Mouse (Mus musculus) bone marrow, adult 2 months (tissue): ENCODE measurements around the gene Tet3. TPM values are rescaled to one million over a fixed set of nuclear protein-coding genes. Genes with fewer than 3 reads are reported as not detected.

ENCODE experiments used
- H3K27ac ChIP-seq: fragments of 200-500 bp; 2 replicates; pipeline ENCODE4 v1.5.1; 2012; ENCODE audit warnings: low read depth, mild to moderate bottlenecking, control low read depth, inconsistent platforms, low read length; ENCODE audit not compliant: control insufficient read depth, poor library complexity, insufficient read depth
- H3K4me1 ChIP-seq: fragments of 200-500 bp; 2 replicates; pipeline ENCODE4 v1.6.1; 2011; ENCODE audit warnings: low read length; ENCODE audit not compliant: control insufficient read depth, insufficient read depth
- H3K4me3 ChIP-seq: fragments of 200-500 bp; replicated peaks from 2 replicates; pipeline ENCODE3; 2011; ENCODE audit warnings: mild to moderate bottlenecking, low read depth, low read length, control low read depth; ENCODE audit not compliant: control insufficient read depth
- CTCF ChIP-seq: fragments of 200-500 bp; IDR thresholded peaks from 2 replicates; pipeline ENCODE4 v1.5.1; 2011; ENCODE audit warnings: low read length, control low read depth; ENCODE audit not compliant: control insufficient read depth, insufficient read depth
- POLR2A ChIP-seq: fragments of 200-500 bp; IDR thresholded peaks from 2 replicates; pipeline ENCODE4 v1.6.1; 2011; ENCODE audit warnings: low read depth, mild to moderate bottlenecking, control low read depth, low read length, borderline replicate concordance; ENCODE audit not compliant: control insufficient read depth
- WGBS: fragments of 180-500 bp; shearing (Covaris S2); methylation state at CpG from one replicate; pipeline ENCODE4 v1.1.7; 2018; 5-methylcytosine and 5-hydroxymethylcytosine counted together
- polyA plus RNA-seq: library from polyadenylated mRNA; stranded (reverse); fragments of >200 nt; gene quantifications from 2 replicates; pipeline ENCODE4 v1.2.4, GENCODE M21; 2011; ENCODE audit warnings: low replicate concordance; ENCODE audit not compliant: missing spikeins, insufficient read depth, insufficient read length

Tet3 gene
- polyA plus RNA-seq, 1 experiment: 35.7 TPM

DNA sequence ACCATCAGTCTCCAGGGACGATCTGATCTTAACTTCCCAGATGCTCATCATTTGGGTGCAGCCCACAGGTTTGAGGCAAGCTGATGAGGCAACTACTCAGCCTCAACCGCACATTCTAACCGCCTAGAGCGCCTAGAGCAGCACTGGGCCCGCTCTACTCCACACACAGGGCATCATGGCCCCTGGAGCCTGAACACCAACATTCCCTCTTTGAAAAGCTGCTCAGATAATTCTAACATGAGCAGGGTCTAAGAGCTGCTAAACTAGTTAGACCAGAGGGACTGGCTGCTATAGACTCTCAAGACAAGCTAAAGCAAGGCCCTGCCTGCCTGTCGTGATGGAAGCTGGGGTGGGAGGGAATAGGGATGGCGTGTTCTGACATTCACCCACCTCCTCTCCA lies 25.9 kb downstream of the Tet3 start:
- no peak for TF ChIP-seq POLR2A
- no peak for TF ChIP-seq CTCF
- H3K4me3 ChIP-seq: no peak overlapping the region
- 58% methylated on average over 7 of the region's 7 CpGs for WGBS
- no peak overlapping the region for H3K27ac ChIP-seq
- H3K4me1 ChIP-seq: no peaks in the 10 kb centered on the region; the same call in 1 of the 2 replicates

DNA sequence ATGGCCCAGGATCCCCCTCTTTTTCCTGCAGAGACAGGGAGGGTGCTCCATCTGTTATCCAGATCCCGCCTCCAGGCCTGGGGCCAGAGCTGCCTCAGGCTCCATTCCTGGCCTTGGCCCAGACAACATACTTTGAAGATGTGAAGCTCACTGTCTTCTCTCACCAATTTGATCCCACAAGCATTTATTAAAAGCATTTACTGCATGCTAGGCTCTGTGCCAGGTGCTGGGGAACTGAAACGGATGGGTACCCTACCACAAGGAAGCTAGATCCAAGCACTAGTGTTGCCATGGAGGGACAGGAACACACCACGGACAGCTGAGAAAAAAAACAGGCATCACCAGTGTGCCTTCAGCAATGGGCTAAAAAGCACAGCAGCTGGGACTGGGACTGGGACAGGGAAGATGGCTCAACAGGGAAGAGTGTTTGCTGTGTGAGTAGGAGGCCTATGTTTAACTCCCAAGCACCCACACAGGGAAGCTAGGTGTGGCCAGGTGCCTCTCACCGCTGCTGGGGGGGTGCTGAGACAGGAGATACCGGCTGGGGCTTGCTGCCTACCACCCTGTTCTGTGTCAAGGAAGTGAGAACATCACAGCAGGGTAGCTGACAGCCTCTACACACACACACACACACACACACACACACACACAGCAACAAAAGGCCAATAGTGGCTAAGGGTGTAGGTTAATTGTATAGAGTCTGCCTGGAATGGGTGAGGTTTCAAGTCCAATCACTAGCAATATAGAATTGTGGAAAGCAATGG lies 30.7 kb downstream of the Tet3 start:
- Histone ChIP-seq H3K27ac (no peak overlapping the region), H3K4me1 (no peaks in the 10 kb centered on the region; the same call in 1 of the 2 replicates), H3K4me3 (no peak overlapping the region)
- no peak for TF ChIP-seq POLR2A
- no peak for TF ChIP-seq CTCF
- WGBS: 77% methylated on average over 5 of the region's 5 CpGs

DNA sequence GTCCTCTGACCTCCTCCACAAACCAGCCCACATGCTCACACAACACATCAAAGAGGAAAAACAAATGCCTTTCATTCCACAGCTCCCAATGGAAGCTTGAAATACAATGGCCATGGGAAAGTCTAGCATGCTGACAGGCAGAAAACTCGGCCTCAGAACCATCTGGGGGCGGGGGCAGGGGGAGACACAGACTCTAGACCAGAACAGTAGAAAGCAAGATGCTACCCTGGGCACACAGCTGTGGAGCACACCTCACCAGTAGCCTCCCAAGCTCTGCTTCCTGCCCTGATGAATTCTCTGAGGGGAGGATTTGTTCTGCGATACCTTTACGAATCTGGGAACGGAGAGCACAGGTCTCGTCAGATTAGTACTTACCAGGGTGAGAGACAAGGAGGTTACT lies 31.4 kb downstream of the Tet3 start:
- TF ChIP-seq CTCF (no peak), POLR2A (no peak)
- Histone ChIP-seq H3K27ac (no peak overlapping the region), H3K4me3 (no peak overlapping the region), H3K4me1 (no peaks in the 10 kb centered on the region; the same call in 1 of the 2 replicates)
- 89% methylated on average over 6 of the region's 6 CpGs for WGBS

DNA sequence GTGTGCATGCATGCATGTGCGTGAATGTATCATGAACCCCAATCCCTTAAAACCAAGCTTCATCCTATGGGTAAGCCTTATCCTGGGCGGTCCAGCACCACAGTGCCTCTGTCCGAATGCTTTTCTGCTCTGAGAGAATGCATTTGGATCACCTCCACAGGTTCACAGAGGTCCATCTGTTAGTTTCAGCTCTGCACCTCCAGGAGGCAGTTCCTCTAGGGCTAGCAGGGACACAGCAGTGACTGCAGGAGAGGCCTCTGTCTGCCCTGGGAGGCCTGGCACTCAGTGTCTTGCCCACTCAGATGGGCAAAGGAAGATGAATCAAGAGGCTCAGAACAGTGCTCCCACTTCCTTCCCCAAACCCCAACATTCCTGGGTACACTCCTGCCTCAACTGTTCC lies 32.3 kb downstream of the Tet3 start:
- Histone ChIP-seq H3K4me1 (no peaks in the 10 kb centered on the region; the same call in 1 of the 2 replicates), H3K27ac (no peak overlapping the region), H3K4me3 (no peak overlapping the region)
- TF ChIP-seq CTCF (no peak), POLR2A (no peak)
- WGBS: 92% methylated on average over 3 of the region's 3 CpGs

DNA sequence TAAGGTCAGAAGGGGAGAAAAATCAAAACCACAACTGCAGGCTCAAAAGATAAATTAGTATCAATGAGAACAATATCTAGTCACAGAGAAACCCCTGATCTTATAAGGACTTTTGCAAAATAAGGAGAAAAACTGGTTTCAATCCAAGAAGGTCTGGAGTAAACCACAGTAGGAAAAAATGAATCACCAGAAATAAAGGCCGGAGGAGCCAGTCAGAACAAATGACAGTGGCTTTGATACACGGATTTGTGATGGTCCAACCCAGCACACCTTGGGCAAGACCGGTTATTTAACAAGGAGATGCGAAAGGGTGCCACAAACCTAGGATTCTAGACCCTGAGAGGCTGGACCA lies 34.9 kb downstream of the Tet3 start:
- WGBS: 85% methylated on average over 4 of the region's 4 CpGs

DNA sequence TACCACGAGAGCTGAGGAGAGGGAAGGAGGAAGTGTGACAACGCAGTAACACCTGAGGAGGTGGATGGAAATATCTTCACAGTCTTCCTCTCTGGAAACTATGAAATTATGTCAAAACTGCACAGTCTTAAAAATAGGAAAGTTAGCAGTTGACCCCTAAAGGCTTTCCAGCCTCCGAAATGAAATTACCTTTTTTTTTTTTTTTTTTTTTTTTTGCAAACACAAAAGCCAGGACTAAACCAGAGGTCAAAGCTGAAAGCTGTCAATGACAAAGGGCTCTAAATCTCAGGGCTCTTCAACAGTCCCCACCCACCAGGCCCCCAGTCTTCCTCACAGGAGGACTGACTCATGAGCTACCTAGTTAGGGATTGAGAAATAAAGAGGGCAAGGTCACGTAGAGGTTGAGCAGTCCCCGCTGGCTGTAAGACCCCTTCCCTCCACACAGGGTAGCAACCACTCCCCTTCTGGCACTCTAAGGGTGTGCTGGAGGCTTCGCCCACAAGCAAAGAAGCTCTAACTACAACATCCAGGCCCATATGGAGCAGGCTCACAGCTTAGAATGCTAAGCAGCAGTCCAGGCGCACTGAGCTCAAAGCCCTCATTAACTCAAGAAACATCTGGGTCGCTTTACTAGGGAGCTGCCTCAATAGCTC lies 35.4 kb downstream of the Tet3 start:
- no peak overlapping the region for H3K4me3 ChIP-seq
- no peak overlapping the region for H3K27ac ChIP-seq
- WGBS: 78% methylated on average over 8 of the region's 8 CpGs
- TF ChIP-seq POLR2A (no peak), CTCF (no peak)
- H3K4me1 ChIP-seq: no peaks in the 10 kb centered on the region; the same call in 1 of the 2 replicates

More for the DNA sequence above, 34.9 kb downstream of the Tet3 start:
- no peak for TF ChIP-seq POLR2A
- no peak for TF ChIP-seq CTCF
- Histone ChIP-seq H3K4me3 (no peak overlapping the region), H3K27ac (no peak overlapping the region), H3K4me1 (no peaks in the 10 kb centered on the region; the same call in 1 of the 2 replicates)

DNA sequence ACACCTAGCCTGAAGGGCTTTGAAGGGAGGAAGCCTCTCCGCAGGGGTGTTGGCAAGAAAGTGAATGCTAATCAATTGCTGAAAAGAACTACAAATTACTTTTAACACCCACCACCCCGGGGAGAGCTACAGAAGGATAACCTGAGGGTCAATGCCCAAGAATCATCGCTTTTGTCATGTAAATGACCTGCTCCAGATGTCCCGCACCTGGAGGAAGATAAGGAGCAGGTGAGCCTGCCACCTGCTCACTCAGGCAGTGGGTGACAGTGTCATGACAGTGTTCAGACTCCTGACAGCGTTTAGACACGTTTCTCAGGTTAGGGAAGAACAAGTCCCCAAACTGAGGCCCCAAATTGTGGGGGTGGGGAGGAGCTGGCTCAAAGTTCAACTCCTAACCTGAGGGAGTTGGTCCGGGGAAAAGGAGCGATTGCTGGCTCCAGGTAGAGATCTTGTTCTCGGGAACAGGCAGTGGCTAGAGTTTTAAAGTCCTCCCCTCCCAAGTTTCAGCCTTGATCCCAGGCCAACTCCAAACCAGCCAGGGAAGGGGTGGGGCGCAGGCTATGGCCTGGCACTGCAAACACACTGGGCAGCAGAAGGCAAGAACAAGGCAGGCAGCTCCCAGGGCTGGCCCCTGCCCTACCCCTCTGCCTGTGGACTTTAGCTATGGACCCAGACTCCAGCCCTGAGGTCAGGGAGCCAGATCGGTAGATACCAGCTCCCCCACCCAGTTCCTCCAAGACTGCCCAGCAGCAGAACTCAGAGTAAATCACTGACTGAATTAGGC lies 36.8 kb downstream of the Tet3 start:
- Histone ChIP-seq H3K4me3 (no peak overlapping the region), H3K27ac (no peak overlapping the region), H3K4me1 (peaks cover 1% of the 10 kb centered on the region; the same call in 1 of the 2 replicates)
- TF ChIP-seq CTCF (no peak), POLR2A (no peak)
- WGBS: 82% methylated on average over 11 of the region's 11 CpGs

DNA sequence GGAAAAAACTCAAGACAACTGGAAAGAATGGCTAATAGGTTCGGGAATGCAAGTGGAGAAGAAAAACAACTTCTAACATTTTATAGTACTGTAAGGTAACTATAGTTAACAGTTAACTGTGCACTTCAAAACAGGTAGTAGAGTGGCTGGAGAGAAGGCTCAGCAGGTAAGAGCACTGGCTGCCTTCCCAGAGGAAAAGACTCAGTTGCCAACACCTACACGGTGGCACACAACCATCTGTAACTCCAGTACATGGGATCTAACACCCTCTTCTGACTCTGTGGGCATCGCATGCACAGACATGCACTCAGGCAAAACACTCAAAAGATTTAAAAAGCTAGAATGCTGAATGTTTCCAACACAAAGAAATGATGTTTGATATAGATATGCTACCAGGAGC lies 39.4 kb downstream of the Tet3 start:
- Histone ChIP-seq H3K4me1 (peaks cover 1% of the 10 kb centered on the region; the same call in 1 of the 2 replicates), H3K27ac (no peak overlapping the region), H3K4me3 (no peak overlapping the region)
- WGBS: 77% methylated on average over 3 of the region's 3 CpGs
- TF ChIP-seq CTCF (no peak), POLR2A (no peak)
